Mouse (Mus musculus): ENCODE results near the gene Gipc3. TPM values are rescaled to one million over a fixed set of nuclear protein-coding genes. Genes with fewer than 3 reads are reported as not detected.

The Gipc3 gene
- polyA plus RNA-seq, 1 experiment = 0.08 TPM

DNA sequence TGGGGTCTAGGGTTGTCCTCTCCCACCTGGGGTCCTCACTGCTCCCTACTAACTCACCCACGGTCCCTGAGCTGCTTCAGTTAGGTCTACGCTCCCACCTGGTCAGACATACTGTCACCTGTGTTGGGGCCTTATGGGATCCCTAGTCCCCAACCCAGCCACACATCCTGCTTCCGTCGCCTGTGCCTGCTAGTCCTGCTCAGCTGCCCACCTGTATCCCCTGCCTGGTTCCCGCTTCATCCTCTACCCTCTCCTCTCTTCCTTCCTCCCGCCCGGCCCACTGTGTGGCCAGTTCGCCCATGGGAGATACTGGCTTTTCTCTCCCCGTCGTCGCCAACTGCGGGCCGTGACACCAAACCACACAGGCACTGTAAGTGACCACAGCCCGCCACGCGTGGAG, 27.5 kb downstream of the Gipc3 start:
- Histone ChIP-seq H3K4me3 (ENCODE audit: insufficient read depth, poor library complexity, severe bottlenecking) (no peak overlapping the region), H3K79me2 (ENCODE audit: control insufficient read depth, insufficient read depth) (no peaks in the 10 kb centered on the region), H3K36me3 (ENCODE audit: control insufficient read depth, insufficient read depth) (peaks cover 31% of the 10 kb centered on the region), H3K79me3 (ENCODE audit: low read depth) (no peaks in the 10 kb centered on the region), H3K27me3 (ENCODE audit: control insufficient read depth, insufficient read depth, insufficient read length) (no peaks in the 10 kb centered on the region), H3ac (ENCODE audit: control insufficient read depth, insufficient read length, low read depth) (no peak overlapping the region)
- TF ChIP-seq FOSL1 (IDR thresholded peaks at IDR 0.05; ENCODE audit: insufficient read depth, low read length, poor library complexity, severe bottlenecking) (no peak), MAX (IDR thresholded peaks at IDR 0.05) (no peak), CEBPB (IDR thresholded peaks at IDR 0.05; ENCODE audit: low read depth) (no peak), MYOD1 (IDR thresholded peaks at IDR 0.05; ENCODE audit: control insufficient read depth, insufficient read length, low read depth) (no peak), CTCF (IDR thresholded peaks at IDR 0.05; ENCODE audit: control insufficient read depth, insufficient read depth, insufficient read length) (no peak), USF1 (IDR thresholded peaks at IDR 0.05; ENCODE audit: low read depth) (no peak), MYOG (IDR thresholded peaks at IDR 0.05; ENCODE audit: control insufficient read depth, extremely low read depth, insufficient read length) (no peak)

DNA sequence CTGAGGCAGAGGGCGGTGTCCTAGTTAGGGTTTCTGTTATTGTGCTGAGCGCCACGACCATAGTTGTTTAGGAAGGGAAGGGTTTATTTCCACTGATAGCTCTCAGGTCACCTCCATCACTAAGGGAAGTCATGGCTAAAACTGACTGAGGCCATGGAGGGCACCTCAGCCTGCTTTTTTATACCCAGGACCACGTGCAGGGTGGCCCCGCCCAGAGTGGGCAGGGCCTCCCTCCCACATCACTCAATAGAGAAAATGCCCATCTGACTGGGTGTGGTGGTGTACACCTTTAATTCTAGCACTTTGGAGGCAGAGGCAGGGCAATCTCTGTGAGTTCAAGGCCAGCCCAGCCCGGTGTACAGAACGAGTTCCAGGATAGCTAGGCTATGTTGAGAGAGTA, 28.9 kb downstream of the Gipc3 start:
- no peak overlapping the region for H3ac ChIP-seq (ENCODE audit: control insufficient read depth, insufficient read length, low read depth)
- no peaks in the 10 kb centered on the region for H3K27me3 ChIP-seq (ENCODE audit: control insufficient read depth, insufficient read depth, insufficient read length)
- no peak overlapping the region for H3K4me3 ChIP-seq (ENCODE audit: insufficient read depth, poor library complexity, severe bottlenecking)
- H3K79me2 ChIP-seq (ENCODE audit: control insufficient read depth, insufficient read depth) = no peaks in the 10 kb centered on the region
- TF ChIP-seq USF1 (IDR thresholded peaks at IDR 0.05; ENCODE audit: low read depth) (peak; percentile 70), MAX (IDR thresholded peaks at IDR 0.05) (no peak), MYOD1 (IDR thresholded peaks at IDR 0.05; ENCODE audit: control insufficient read depth, insufficient read length, low read depth) (no peak)
- peaks cover 35% of the 10 kb centered on the region for H3K36me3 ChIP-seq (ENCODE audit: control insufficient read depth, insufficient read depth)
- no peaks in the 10 kb centered on the region for H3K79me3 ChIP-seq (ENCODE audit: low read depth)

DNA sequence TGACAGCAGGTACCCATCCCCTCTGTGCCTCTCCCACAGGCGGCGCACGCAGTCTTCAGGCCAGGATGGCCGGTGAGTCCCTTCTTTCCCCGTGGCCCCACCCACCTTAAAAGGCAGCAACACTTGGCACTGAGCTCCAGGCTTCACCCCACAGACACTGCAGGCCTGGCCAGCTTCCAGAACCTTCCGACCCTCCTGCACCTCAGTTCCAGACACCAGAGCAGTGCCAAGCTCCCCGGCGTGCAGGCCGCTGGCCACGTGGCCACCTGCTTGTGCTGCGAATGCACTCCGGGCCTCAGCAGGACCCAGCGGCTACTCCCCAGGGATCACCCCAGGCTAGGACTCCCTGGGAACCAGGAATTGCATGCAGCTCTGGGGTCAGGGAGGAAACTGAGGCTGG, 29.5 kb downstream of the Gipc3 start:
- peaks cover 39% of the 10 kb centered on the region for H3K36me3 ChIP-seq (ENCODE audit: control insufficient read depth, insufficient read depth)

DNA sequence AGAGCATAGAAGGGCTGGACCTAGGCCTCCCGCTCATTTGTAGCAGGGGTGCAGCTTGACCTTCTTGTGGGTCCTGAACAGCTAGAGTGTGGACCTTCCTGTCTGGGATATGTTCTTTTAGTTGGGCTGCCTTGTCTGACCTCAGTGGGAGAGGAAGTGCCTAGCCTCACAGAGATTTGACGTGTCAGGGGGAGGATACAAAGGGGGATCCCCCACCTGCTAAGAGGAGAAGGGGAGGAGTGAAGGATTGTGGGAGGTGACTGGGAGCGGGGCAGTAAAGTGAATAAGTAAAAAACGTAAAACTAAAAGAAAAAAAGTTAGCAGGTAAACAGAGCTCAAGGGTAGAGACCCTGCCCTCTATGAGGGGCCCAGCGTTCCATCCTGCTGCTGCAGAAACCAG, 33.5 kb downstream of the Gipc3 start:
- TF ChIP-seq CTCF (IDR thresholded peaks at IDR 0.05; ENCODE audit: control insufficient read depth, insufficient read depth, insufficient read length) (no peak), MYOD1 (IDR thresholded peaks at IDR 0.05; ENCODE audit: control insufficient read depth, insufficient read length, low read depth) (no peak), FOSL1 (IDR thresholded peaks at IDR 0.05; ENCODE audit: insufficient read depth, low read length, poor library complexity, severe bottlenecking) (no peak), MYOG (IDR thresholded peaks at IDR 0.05; ENCODE audit: control insufficient read depth, extremely low read depth, insufficient read length) (no peak), CEBPB (IDR thresholded peaks at IDR 0.05; ENCODE audit: low read depth) (no peak), MAX (IDR thresholded peaks at IDR 0.05) (no peak), USF1 (IDR thresholded peaks at IDR 0.05; ENCODE audit: low read depth) (no peak)
- Histone ChIP-seq H3K79me3 (ENCODE audit: low read depth) (no peaks in the 10 kb centered on the region), H3K79me2 (ENCODE audit: control insufficient read depth, insufficient read depth) (peaks cover 4% of the 10 kb centered on the region), H3ac (ENCODE audit: control insufficient read depth, insufficient read length, low read depth) (no peak overlapping the region), H3K27me3 (ENCODE audit: control insufficient read depth, insufficient read depth, insufficient read length) (no peaks in the 10 kb centered on the region), H3K4me3 (ENCODE audit: insufficient read depth, poor library complexity, severe bottlenecking) (no peak overlapping the region), H3K36me3 (ENCODE audit: control insufficient read depth, insufficient read depth) (peaks cover 37% of the 10 kb centered on the region)

More for the DNA sequence above, 29.5 kb downstream of the Gipc3 start:
- Histone ChIP-seq H3K79me3 (ENCODE audit: low read depth) (no peaks in the 10 kb centered on the region), H3ac (ENCODE audit: control insufficient read depth, insufficient read length, low read depth) (no peak overlapping the region), H3K27me3 (ENCODE audit: control insufficient read depth, insufficient read depth, insufficient read length) (no peaks in the 10 kb centered on the region), H3K4me3 (ENCODE audit: insufficient read depth, poor library complexity, severe bottlenecking) (no peak overlapping the region), H3K79me2 (ENCODE audit: control insufficient read depth, insufficient read depth) (no peaks in the 10 kb centered on the region)
- TF ChIP-seq CTCF (IDR thresholded peaks at IDR 0.05; ENCODE audit: control insufficient read depth, insufficient read depth, insufficient read length) = no peak
- TF ChIP-seq FOSL1 (IDR thresholded peaks at IDR 0.05; ENCODE audit: insufficient read depth, low read length, poor library complexity, severe bottlenecking) = no peak
- TF ChIP-seq USF1 (IDR thresholded peaks at IDR 0.05; ENCODE audit: low read depth) = no peak
- TF ChIP-seq MYOG (IDR thresholded peaks at IDR 0.05; ENCODE audit: control insufficient read depth, extremely low read depth, insufficient read length) = no peak
- no peak for TF ChIP-seq MAX (IDR thresholded peaks at IDR 0.05)
- TF ChIP-seq CEBPB (IDR thresholded peaks at IDR 0.05; ENCODE audit: low read depth) = no peak
- no peak for TF ChIP-seq MYOD1 (IDR thresholded peaks at IDR 0.05; ENCODE audit: control insufficient read depth, insufficient read length, low read depth)

DNA sequence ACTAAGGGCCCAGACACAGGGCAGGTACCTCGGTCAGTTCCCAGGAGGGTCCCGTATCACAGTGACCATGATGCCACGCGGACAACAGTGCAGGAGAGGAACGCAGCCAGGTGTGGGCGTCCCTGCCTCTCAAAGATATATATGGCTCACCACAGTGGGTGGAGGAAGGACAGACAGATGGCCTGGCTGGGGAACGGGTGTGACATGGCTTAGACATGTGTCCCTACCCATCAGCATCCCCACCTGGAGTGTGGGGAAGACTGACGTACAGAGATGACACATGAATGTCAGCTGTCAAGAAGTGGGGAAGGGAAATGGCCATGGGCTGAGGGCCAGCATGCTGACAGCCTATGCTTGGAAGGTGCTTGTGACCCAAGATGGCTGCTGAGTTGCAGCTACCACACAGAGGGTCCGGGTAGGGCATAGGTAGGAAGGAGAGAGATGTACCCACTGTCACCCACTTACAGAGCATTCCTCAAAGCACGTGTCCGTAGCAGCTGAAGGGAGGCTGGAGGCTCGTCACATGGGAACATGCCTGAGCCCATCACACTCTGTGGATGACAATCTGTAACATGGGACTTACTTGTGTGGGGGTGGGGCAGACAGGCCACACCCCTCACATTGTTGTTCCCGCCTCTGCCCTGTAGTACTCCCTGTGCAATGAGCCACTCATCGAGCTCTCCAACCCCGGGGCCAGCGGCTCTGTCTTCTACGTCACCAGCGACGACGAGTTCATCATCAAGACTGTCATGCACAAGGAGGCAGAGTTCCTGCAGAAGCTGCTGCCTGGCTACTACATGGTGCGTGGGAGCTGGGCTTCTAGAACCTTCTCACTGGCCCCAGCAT, 36.0 kb downstream of the Gipc3 start:
- Histone ChIP-seq H3K4me3 (ENCODE audit: insufficient read depth, poor library complexity, severe bottlenecking) (no peak overlapping the region), H3K36me3 (ENCODE audit: control insufficient read depth, insufficient read depth) (peaks cover 30% of the 10 kb centered on the region), H3K27me3 (ENCODE audit: control insufficient read depth, insufficient read depth, insufficient read length) (no peaks in the 10 kb centered on the region)

DNA sequence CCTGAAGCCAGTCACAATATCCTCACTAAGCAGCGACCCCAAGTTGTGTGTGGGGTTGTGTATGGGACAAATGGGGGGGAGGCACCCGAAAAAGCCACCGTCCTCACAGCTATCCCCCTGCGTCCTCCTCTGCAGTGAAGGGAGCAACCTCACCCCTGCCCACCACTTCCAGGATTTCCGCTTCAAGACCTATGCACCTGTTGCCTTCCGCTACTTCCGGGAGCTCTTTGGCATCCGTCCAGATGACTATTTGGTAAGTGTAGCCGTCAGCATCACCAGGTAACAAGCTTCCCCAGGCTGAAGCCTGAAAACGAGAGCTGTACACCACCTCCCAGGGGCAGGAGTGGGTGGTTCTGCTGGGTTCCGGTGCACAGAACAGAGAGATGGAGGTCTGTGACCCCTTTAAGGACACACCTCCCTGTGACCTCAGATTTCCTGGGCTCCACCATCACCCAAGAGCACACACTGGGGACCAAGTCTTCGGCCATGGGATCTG, 36.8 kb downstream of the Gipc3 start:
- peaks cover 32% of the 10 kb centered on the region for H3K79me2 ChIP-seq (ENCODE audit: control insufficient read depth, insufficient read depth)
- TF ChIP-seq MYOG (IDR thresholded peaks at IDR 0.05; ENCODE audit: control insufficient read depth, extremely low read depth, insufficient read length) = no peak
- TF ChIP-seq CEBPB (IDR thresholded peaks at IDR 0.05; ENCODE audit: low read depth) = no peak
- no peak for TF ChIP-seq FOSL1 (IDR thresholded peaks at IDR 0.05; ENCODE audit: insufficient read depth, low read length, poor library complexity, severe bottlenecking)
- no peak for TF ChIP-seq CTCF (IDR thresholded peaks at IDR 0.05; ENCODE audit: control insufficient read depth, insufficient read depth, insufficient read length)
- TF ChIP-seq MAX (IDR thresholded peaks at IDR 0.05) = no peak
- TF ChIP-seq USF1 (IDR thresholded peaks at IDR 0.05; ENCODE audit: low read depth) = no peak
- no peak for TF ChIP-seq MYOD1 (IDR thresholded peaks at IDR 0.05; ENCODE audit: control insufficient read depth, insufficient read length, low read depth)
- H3K27me3 ChIP-seq (ENCODE audit: control insufficient read depth, insufficient read depth, insufficient read length) = no peaks in the 10 kb centered on the region
- peaks cover 30% of the 10 kb centered on the region for H3K36me3 ChIP-seq (ENCODE audit: control insufficient read depth, insufficient read depth)
- H3K4me3 ChIP-seq (ENCODE audit: insufficient read depth, poor library complexity, severe bottlenecking) = no peak overlapping the region
- no peak overlapping the region for H3ac ChIP-seq (ENCODE audit: control insufficient read depth, insufficient read length, low read depth)
- H3K79me3 ChIP-seq (ENCODE audit: low read depth) = peaks cover 3% of the 10 kb centered on the region

More for the DNA sequence above, 36.0 kb downstream of the Gipc3 start:
- Histone ChIP-seq H3ac (ENCODE audit: control insufficient read depth, insufficient read length, low read depth) (no peak overlapping the region), H3K79me2 (ENCODE audit: control insufficient read depth, insufficient read depth) (peaks cover 24% of the 10 kb centered on the region), H3K79me3 (ENCODE audit: low read depth) (peaks cover 3% of the 10 kb centered on the region)
- TF ChIP-seq MAX (IDR thresholded peaks at IDR 0.05) (no peak), MYOG (IDR thresholded peaks at IDR 0.05; ENCODE audit: control insufficient read depth, extremely low read depth, insufficient read length) (no peak), CTCF (IDR thresholded peaks at IDR 0.05; ENCODE audit: control insufficient read depth, insufficient read depth, insufficient read length) (no peak)

Data from C2C12 (cell line).